Mouse (Mus musculus): ENCODE results near the gene Pkdrej.
"Not testable (repeated sequence)": the region's sequence is repeated elsewhere in the genome, so short reads cannot be mapped to it uniquely, and the experiment has no call there.

Pkdrej gene

GRCm38 (mm10) chr15:85810462-85810805, 11.1 kb downstream of the Pkdrej start:
- in situ Hi-C loops (cut with MboI): no loop called here

DNA sequence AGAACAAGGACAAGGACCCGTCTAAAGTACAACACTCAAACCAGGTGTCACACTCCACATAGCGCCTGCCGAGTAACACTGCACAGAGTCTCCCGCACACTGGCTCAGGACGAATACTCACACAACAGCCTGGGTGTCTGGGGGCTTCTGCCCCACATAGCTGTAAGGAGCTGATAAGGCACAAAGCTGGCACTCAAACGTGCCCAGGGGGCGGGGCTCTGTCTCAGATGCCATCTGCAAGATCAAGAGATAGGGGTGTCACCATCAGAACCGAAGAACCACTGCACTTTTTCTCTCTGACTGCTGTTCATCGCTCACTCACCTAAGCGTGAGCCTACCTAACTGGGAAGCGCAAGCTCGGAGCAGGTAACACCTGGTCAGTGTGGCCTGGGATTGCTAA, 12.4 kb downstream of the Pkdrej start:
- in situ Hi-C loops (cut with MboI): no loop called here

DNA sequence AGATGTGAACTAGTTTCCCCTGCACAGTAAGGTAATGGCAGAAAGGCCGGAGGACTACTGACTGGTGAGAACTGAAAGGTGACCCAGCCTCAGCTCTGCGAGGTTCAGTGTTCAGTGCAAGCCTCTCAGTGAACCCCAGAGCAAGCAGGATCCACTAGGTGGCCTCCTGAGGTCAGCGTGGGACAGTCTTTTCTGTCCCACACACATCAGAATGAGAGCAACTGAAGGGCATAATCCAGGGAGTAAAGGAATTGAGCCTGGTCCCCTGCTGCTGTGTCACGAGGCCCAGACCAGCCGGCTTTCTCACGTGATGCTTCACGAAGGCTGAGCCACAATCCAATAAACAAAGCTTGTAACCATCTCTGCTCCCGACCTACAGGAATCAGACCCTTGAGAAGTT, 13.1 kb downstream of the Pkdrej start:
- in situ Hi-C loops (cut with MboI): no loop called here

- in situ Hi-C loops (cut with MboI): no loop called here
Observed at GRCm38 (mm10) chr15:85808031-85808430, 13.5 kb downstream of the Pkdrej start.

- in situ Hi-C loops (cut with MboI): no loop called here
Observed at GRCm38 (mm10) chr15:85807404-85807803, 14.1 kb downstream of the Pkdrej start.

GRCm38 (mm10) chr15:85806886-85807285, 14.6 kb downstream of the Pkdrej start:
- in situ Hi-C loops (cut with MboI): no loop called here

- in situ Hi-C loops (cut with MboI): no loop called here
Observed at GRCm38 (mm10) chr15:85802931-85803330, 18.6 kb downstream of the Pkdrej start.

DNA sequence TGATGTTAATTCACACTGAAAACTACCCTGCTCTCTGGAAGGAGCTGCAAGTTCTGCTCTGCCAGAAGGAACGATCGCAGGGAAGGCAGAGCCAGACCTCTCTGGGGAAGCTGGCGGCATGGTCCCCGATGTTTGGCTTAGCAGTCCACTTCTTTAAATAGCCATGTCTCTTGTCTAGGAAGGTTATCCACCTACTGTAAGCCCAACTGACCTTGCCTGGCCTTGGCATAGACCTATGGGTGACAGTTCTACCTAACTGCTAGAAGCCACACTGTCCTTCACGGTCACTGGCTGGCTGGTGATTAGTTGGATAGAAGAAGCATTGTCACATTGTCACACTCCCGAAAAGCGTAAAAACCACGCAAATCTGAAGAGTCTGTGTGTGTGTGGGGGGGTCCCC, 22.9 kb downstream of the Pkdrej start:
- in situ Hi-C loops (cut with MboI): no loop called here

- in situ Hi-C loops (cut with MboI): no loop called here
Observed at GRCm38 (mm10) chr15:85795516-85795915, 26.0 kb downstream of the Pkdrej start.

GRCm38 (mm10) chr15:85792819-85793218, 28.7 kb downstream of the Pkdrej start:
- in situ Hi-C loops (cut with MboI): no loop called here

DNA sequence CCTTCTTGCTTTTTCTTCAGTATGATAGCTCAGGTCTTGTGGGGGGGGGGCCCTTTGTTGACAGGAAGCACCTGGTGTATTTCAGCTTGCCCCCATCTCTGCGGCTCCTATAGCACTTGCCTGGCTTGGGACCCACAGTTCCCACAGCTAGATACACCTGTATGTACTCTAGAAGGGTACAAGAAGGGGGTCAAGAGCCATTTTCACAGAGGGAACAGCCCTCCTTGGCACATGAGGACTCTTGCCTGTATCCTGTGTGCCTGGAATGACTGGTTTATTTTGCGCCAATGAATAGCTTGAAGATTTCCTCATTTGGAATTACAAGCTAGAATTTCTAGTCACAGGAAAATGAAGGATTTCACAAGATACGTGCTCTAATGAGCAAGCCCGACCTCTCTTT, 30.1 kb downstream of the Pkdrej start:
- in situ Hi-C loops (cut with MboI): no loop called here

GRCm38 (mm10) chr15:85788633-85789032, 32.9 kb downstream of the Pkdrej start:
- in situ Hi-C loops (cut with MboI): no loop called here

GRCm38 (mm10) chr15:85788051-85788450, 33.5 kb downstream of the Pkdrej start:
- in situ Hi-C loops (cut with MboI): no loop called here

DNA sequence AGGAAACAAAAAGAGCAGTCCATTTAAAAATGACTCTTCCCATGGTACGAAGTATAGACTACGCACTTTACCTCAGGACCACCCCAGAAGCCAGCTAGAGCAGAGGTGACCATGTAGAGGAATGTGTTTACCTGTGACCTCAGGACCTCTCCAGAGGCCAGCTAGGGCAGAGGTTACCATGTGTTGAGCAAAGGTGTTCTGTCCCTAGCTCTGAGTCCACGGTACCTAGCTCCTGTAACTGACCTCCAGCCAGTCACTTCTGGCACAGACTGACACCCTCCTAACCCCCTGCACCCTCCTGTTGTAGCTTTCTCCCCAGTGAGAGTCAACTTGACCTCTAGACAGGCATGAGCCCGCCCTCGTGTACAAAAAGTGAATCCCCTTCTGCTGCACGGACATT, 34.1 kb downstream of the Pkdrej start:
- in situ Hi-C loops (cut with MboI): no loop called here

GRCm38 (mm10) chr15:85786711-85787110, 34.8 kb downstream of the Pkdrej start:
- in situ Hi-C loops (cut with MboI): no loop called here

- in situ Hi-C loops (cut with MboI): no loop called here
Observed at GRCm38 (mm10) chr15:85784341-85784740, 37.2 kb downstream of the Pkdrej start.

DNA sequence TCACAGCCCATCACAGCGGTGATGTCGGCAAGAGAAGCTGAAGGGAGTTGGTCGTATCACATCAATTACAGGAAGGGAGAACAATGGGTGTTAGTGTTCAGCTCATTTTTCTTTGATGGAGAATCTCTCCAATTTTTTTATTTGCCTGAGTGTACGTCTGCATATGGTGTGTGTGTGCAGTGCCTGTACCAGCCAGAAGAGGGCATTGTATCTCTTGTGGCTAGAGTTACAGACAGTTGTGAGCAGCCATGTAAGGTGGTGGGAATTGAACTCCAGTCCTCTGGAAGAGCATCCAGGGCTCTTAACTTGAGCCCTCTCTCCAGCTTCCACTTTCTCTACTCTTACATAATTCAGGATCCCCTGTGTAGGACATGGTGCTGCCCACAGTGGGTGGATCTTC, 38.4 kb downstream of the Pkdrej start:
- in situ Hi-C loops (cut with MboI): no loop called here

DNA sequence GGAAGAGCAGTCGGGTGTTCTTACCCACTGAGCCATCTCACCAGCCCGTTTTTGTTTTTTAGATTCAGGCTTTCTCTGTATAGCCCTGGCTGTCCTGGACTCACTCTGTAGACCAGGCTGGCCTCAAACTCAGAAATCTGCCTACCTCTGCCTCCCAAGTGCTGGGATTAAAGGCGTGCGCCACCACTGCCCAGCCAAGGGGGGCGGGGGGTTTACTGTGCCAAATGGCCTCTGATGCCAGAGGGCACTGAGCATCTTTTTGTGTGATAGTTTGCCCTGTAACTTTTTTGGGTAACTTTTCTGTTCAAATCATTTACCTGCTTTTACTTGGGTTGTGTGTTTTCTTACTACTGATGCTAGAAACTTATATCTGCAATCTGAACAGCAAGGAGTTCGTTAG, 42.6 kb downstream of the Pkdrej start:
- in situ Hi-C loops (cut with MboI): not testable (repeated sequence)

DNA sequence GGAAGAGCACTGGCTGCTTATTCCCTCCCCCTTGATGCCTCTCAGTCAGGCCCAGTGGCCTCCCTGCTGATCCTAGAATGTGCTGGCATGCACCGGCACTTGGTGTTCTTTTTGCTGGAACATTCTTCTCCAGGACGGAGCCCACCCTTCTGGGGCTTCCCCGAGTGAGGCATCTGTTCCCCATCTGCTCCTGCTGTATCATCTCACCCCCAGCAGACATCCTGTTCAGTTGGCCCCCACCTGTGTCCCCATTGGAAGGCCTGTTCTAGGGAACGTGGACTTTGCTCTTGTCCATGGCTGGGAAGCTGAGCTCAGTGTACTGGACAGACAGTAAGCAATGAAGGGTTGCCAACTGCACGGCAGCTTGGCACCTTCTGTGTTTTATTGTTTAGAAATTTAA, 44.8 kb downstream of the Pkdrej start:
- in situ Hi-C loops (cut with MboI): no loop called here

- in situ Hi-C loops (cut with MboI): no loop called here
Observed at GRCm38 (mm10) chr15:85776241-85776640, 45.3 kb downstream of the Pkdrej start.

DNA sequence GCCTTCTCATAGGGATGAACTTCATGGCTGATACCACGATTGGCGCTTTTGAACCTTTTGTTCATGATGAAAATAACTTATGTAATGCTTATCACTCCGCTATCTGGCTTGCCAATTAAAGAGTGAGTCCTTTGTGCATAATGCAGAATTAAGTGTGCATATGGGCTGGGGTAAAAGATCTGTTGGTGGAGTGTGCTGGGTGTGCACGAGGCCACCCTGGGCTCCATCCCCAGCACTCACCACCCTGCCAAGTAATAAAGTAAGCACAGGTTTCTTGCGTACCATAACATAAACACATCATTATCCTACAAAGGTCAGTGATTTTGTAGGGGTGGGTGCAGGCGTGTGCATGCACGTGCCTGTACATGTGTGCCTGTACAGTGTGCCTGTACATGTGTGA, 46.5 kb downstream of the Pkdrej start:
- in situ Hi-C loops (cut with MboI): no loop called here

- in situ Hi-C loops (cut with MboI): no loop called here
Observed at GRCm38 (mm10) chr15:85774419-85774818, 47.1 kb downstream of the Pkdrej start.

DNA sequence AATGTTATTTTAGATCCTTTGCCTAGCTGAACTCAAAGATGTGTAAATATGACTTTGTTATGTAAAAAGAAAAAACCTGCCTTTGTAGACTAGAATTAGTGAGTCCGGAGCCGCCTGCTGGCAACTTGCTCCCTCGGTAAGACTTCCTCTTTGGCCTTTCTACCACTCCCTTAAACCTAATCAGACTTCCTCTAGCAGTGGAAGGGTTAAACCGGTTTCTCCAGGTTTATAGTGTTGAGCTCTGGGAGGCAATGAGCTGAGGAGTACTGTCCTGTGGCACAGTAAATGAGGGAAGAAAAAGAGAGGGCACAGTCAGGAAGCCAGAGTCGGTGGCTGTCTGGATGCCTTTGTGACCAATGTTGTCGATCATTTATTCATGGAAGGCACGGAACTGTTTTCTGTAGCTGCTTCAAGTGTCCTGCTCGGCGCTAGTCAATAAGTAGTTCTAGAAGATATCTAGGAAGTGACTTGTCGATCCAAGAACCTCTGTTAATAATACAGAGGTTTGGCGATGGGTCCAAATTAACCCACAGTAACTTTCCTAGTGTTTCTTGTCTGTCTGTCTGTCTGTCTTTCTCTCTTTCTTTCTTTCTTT, 49.3 kb downstream of the Pkdrej start:
- in situ Hi-C loops (cut with MboI): no loop called here

DNA sequence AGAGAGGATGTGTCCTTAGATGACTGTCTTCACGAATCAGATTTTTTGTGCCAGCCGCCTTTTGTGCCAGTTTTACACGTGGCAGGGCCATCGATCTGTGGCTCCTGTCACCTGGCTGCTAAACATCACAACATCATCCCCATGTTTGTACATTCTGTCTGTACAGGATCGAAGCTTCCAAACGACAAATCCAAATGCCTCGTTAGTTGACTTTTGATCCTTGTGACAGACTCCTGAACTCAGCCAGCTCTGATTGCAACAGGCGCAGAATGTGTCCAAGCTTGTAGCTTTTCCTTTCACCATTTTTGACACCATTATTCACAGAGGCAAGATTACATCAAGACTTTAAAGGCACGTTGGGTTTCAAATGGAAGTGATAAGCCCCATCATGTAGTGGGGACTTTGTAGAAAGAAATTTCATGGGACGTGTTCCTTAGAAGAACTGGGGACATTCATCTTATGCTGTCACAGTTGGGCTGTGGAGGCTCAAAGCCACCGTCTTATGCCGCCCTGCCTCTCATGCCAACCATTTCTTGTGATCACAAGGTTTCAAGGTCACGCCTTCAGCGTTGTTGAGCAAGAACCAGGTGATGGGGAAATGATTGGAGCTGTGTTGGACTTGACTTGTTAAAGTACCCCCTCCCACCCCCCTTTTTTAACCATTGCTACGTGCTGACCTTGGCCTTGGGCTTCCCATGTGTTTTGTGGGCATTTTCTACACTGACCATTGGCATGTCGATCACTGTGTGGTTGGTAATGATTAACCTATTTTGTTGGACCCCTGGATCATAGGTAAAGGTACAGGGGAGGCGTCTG, 50.0 kb downstream of the Pkdrej start:
- in situ Hi-C loops (cut with MboI): no loop called here

All from mature B cell (primary cell).